8 mouse cellular contexts compared by ENCODE assay signal in genomic region chr9:77918211-77918610, GRCm38 (mm10). TPM values are rescaled to one million over a fixed set of nuclear protein-coding genes. Genes with fewer than 3 reads are reported as not detected.
DNase-seq lines count a peak whose midpoint lies in the region; ATAC-seq lines count a peak whose summit lies in the region.

No protein-coding gene starts in this region.

- peak overlapping the region; percentile 27 for H3K27ac ChIP-seq in macrophage

- 6% methylated on average over 10 of the region's 10 CpGs for WGBS in macrophage (ENCODE audit: missing documents)

- H3K79me2 ChIP-seq in macrophage (ENCODE audit: inconsistent target): peaks cover 55% of the 10 kb centered on the region

- peak; percentile 23 for ATAC-seq in granulocyte monocyte progenitor cell, adult 5-6 weeks (replicated peaks; ENCODE audit: poor library complexity, severe bottlenecking)

- H3K4me3 ChIP-seq in macrophage (ENCODE audit: inconsistent target): peak overlapping the region; percentile 62

- no peaks in the 10 kb centered on the region for H3K36me3 ChIP-seq in macrophage (ENCODE audit: inconsistent target)

- peak; percentile 42 for DNase-seq in adrenal gland, adult 2 months
- no peak for DNase-seq in adrenal gland, postnatal 14 days
- DNase-seq in CD4-positive, CD25-positive, alpha-beta regulatory T cell, adult 2 months (ENCODE audit: low read depth, low spot score): peak; percentile 60
- peak; percentile 39 to 45 for DNase-seq in thymus, postnatal 36 days
- no peak for DNase-seq in gastrocnemius, adult 8-10 months (ENCODE audit: low spot score in 2 of 2)
- no peak for DNase-seq in ovary, postnatal 14 days (ENCODE audit: low spot score)

RNA-seq across cellular contexts. Expression of gene Elovl5, which starts 1.0 kb away (rescaled TPM):
- total RNA-seq in adrenal gland, adult 2 months (2021): 1,000 to 10,000 TPM in 1 of 2 experiments, 100 to 1,000 TPM in 1; 490 to 1,131 TPM
- 123 and 254 TPM in 2 replicates for polyA plus RNA-seq in adrenal gland, adult 2 months (2012; rRNA removed)
- total RNA-seq in adrenal gland, postnatal 14 days (2021): 285 and 347 TPM in 2 replicates
- total RNA-seq in granulocyte monocyte progenitor cell, adult 5-6 weeks (2014; fragmentation: Nextera tagmentation): 79.8 and 80.9 TPM in 2 replicates
- total RNA-seq in granulocyte monocyte progenitor cell, adult 5-6 weeks (2017): 123 and 128 TPM in 2 replicates
- 10 to 100 TPM in 20 of 26 experiments, 1 to 10 TPM in 6; 3.0 to 49.2 (median 12.9) TPM for total RNA-seq in macrophage (2018; cell fraction: chromatin; rRNA removed)
- total RNA-seq in macrophage (2018; cell fraction: cytosol; rRNA removed): 10 to 100 TPM; 45.7 to 71.4 (median 58.8) TPM
- 10 to 100 TPM; 11.3 to 81.3 (median 49.1) TPM for total RNA-seq in macrophage (2018; cell fraction: nucleus; rRNA removed)
- polyA plus RNA-seq in macrophage (2018): 48.8 to 74.3 TPM (median 57.9 TPM) in 3 replicates
- 1 to 10 TPM; 5.3 to 6.6 (median 5.7) TPM for total RNA-seq in gastrocnemius, adult 8-10 months (2022)

Comparison
In these comparisons a context has a peak if more than half of its experiments do, and no peak if none do; other contexts are left out.
1. DNase-seq: peak in adrenal gland, adult 2 months (single experiment), CD4-positive, CD25-positive, alpha-beta regulatory T cell, adult 2 months (single experiment) and thymus, postnatal 36 days (2 of 2); none in adrenal gland, postnatal 14 days (single experiment), gastrocnemius, adult 8-10 months (0 of 2) and ovary, postnatal 14 days (single experiment).
2. RNA of gene Elovl5, which starts 1.0 kb away (total RNA-seq): 490 to 1,131 TPM in adrenal gland, adult 2 months, 285 to 347 TPM in adrenal gland, postnatal 14 days and 79.8 to 128 TPM in granulocyte monocyte progenitor cell, adult 5-6 weeks; 5.3 to 6.6 TPM in gastrocnemius, adult 8-10 months; every median in the first group is over 10 times any median in the second.